Mouse (Mus musculus) liver, embryonic 14.5 days (tissue): ENCODE results near the gene Gas7.

Experiments used
- CTCF ChIP-seq: IDR thresholded peaks from 2 replicates; pipeline ENCODE4 v1.5.1; 2016; ENCODE audit warnings: antibody characterized with exemption, low read depth, control low read depth
- EP300 ChIP-seq: IDR thresholded peaks from 2 replicates; pipeline ENCODE4 v1.6.1; 2016; ENCODE audit warnings: antibody characterized with exemption, low read depth

DNA sequence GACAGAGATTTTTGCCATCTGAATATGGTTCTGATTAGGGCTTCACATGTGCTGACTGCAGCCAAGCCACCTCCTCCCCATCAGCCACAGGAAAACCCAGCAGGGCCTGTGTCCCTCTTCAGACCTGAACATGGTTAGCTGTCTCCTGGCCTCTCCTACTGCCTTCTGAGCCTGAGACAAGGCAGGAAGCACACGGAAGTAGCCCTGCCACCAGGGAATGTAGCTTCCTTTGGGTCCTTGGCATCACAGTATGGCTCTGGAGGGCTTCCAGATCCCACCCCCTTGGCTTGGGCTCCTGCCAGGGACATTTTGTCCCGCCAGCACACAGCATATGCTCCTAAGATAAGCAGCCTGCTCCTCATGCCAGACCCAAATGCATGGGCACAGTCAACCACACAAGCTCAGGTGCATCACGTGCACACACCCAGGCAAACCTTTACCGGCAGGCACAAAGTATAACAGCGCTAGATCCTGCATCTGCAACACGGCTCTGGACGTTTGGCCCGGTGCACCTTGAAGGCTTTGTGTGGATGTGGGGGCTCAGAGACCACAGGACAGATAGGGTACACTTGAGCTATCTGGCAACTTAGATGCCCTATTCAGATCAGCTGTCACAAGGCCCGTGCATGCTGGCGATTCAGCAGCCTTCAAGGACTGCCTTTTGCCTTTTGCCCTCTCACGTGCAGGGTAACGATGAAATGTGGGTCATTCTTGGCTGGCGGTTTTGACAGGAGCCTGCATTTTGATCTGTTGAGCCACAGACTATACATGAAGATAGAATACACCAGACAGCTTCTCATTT, 212.5 kb downstream of the Gas7 start:
- TF ChIP-seq CTCF, result no peak
- TF ChIP-seq EP300, result no peak
